Mouse (Mus musculus): ENCODE measurements around the gene Olfr341.

The Olfr341 gene

GRCm38 (mm10) chr2:36482368-36482767, at the start of gene Olfr341:
Gene Olfr341, minus strand, starts transcription at chr2:36482468.
- DNase-seq = no peak

DNA sequence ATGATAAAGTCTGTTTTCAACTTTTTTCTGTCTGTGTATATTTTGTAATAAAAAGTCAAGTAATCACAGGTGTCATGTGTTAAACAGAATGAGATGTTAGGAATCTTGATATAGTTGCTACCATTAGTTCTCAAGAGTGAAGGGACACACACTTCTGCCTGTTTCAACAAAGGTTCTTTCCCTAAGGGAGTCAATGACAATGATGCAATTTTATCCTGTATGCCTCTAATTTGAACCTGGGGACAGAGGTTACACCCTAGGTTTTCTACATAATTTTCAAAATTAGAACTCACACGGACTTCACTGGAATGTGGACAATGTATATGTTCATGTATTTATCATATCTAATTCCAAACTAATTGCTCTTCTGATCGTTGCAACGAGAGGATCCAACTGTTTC, 42.4 kb upstream of the Olfr341 start, which contains the start of gene Olfr342:
Gene Olfr342, plus strand, starts transcription at position 301 of the 400 bp plus-strand sequence.
- no peak for DNase-seq

DNA sequence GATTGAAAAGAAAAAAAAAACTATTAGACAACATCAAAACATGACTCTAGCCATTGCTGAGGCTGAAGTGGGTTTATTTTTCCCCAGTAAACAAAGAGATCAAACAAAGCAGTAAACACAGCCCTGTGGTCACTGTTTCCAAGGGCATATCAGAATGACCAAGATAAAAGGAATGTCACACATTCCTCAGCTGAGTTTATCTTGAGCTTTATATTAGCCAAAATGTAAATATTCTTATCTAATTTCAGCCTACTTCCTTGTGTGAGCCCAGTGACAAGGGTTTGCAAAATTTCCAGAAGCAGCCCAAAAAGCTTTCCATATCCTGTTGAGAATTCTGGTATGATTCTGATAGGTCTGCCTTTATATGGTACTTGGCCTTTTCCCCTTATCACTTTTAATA, 8.6 kb downstream of the Olfr341 start:
- DNase-seq = no peak

DNA sequence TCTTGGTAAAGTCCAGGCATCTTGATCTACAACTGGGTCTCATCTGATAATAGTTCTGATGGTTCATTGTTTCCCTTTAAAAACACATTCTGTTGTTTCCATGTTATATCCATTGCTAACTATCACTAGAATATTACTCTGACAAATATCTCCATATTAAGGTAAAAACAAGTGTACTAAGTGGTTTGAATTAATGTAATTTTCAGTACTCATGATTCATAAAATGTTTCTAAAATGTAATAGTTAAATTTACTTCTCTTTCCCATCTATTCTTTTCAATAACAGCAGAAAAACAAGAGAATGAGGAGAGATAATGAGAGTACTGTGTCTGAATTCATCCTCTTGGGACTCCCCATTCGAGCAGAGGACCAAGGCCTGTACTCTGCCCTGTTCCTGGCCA, 30.0 kb downstream of the Olfr341 start, which contains the start of gene Olfr340:
Gene Olfr340, plus strand, starts transcription at position 301 of the 400 bp plus-strand sequence.
- DNase-seq = no peak

All from heart, adult 11 months (tissue).